Mouse (Mus musculus): Measurements from ENCODE around the gene Polr1c. TPM values are rescaled to one million over a fixed set of nuclear protein-coding genes. Genes with fewer than 3 reads are reported as not detected.

Gene Polr1c
- polyA plus RNA-seq, 1 experiment = 105 TPM

Other genes starting within 250 kb of the Polr1c start
- 177 TPM for gene Vegfa, start 215.7 kb downstream of the Polr1c start, polyA plus RNA-seq (2012; fragmentation: generic; extraction: Trizol)
- gene Mrps18a, start 137.1 kb downstream of the Polr1c start, polyA plus RNA-seq (2012; fragmentation: generic; extraction: Trizol) = 112 TPM
- gene Rsph9, start 103.8 kb downstream of the Polr1c start, polyA plus RNA-seq (2012; fragmentation: generic; extraction: Trizol) = 3.6 TPM
- gene Mad2l1bp, start 94.5 kb downstream of the Polr1c start, polyA plus RNA-seq (2012; fragmentation: generic; extraction: Trizol) = 26.8 TPM
- gene Gtpbp2, start 87.0 kb downstream of the Polr1c start, polyA plus RNA-seq (2012; fragmentation: generic; extraction: Trizol) = 125 TPM
- 6.0 TPM for gene Polh, start 45.4 kb downstream of the Polr1c start, polyA plus RNA-seq (2012; fragmentation: generic; extraction: Trizol)
- 31.9 TPM for gene Xpo5, start 45.3 kb downstream of the Polr1c start, polyA plus RNA-seq (2012; fragmentation: generic; extraction: Trizol)
- gene Yipf3, start within 50 bp of the Polr1c start, polyA plus RNA-seq (2012; fragmentation: generic; extraction: Trizol) = 112 TPM
- 2.0 TPM for gene Lrrc73, start 5.5 kb upstream of the Polr1c start, polyA plus RNA-seq (2012; fragmentation: generic; extraction: Trizol)
- gene Tjap1, start 35.0 kb upstream of the Polr1c start, polyA plus RNA-seq (2012; fragmentation: generic; extraction: Trizol) = 50.9 TPM
- 1.8 TPM for gene Dlk2, start 49.4 kb upstream of the Polr1c start, polyA plus RNA-seq (2012; fragmentation: generic; extraction: Trizol)
- 4.6 TPM for gene Abcc10, start 80.3 kb upstream of the Polr1c start, polyA plus RNA-seq (2012; fragmentation: generic; extraction: Trizol)
- 4.2 TPM for gene Zfp318, start 135.7 kb upstream of the Polr1c start, polyA plus RNA-seq (2012; fragmentation: generic; extraction: Trizol)
- gene Crip3, start 180.9 kb upstream of the Polr1c start, polyA plus RNA-seq (2012; fragmentation: generic; extraction: Trizol) = not detected
- gene Slc22a7, start 190.4 kb upstream of the Polr1c start, polyA plus RNA-seq (2012; fragmentation: generic; extraction: Trizol) = not detected
- not detected for gene Ttbk1, start 239.6 kb upstream of the Polr1c start, polyA plus RNA-seq (2012; fragmentation: generic; extraction: Trizol)
- 22.6 TPM for gene Dnph1, start 248.7 kb upstream of the Polr1c start, polyA plus RNA-seq (2012; fragmentation: generic; extraction: Trizol)

All from myocyte (in vitro differentiated cells).